ENCODE assay signal across 18 mouse cellular contexts in the genomic region with DNA sequence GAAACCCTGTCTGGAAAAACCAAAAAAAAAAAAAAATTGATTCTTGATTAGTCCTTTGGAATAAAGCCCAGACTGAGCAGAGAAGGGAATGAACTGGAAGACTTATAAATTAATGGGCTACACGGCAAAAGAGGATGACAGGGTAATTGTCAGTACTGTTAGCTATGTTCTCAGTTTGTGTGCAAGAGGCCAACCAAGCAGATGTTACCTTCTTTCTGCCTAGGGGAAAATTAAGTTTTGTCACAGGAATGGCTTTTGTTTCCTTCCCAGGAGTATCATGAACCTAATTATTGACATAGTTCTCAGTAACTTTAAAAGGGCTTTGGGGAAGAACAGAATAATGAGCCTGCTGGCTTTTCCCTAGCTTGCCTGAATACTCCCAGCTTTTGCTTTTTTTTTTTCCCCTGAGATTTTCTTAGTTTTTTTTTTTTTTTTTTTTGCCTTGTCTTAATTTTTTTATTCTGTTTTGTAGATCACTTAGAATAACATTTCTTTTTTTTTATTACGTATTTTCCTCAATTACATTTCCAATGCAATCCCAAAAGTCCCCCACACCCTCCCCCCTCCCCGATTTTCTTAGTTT.
"Had no signal": no experiment of that assay in that cellular context is flagged by ENCODE, and none has a peak within 500 bp of the region (broad histone marks: within the 10 kb centered on the region; RNA-seq: fewer than 3 reads in every experiment).

No protein-coding gene starts in this region.

- H3K27me3 ChIP-seq: limb, embryonic 15.5 days; midbrain, embryonic 15.5 days; neural tube, embryonic 13.5 days; stomach, embryonic 15.5 days had no signal

- H3K4me2 ChIP-seq: limb, embryonic 15.5 days; midbrain, embryonic 15.5 days; neural tube, embryonic 13.5 days; stomach, embryonic 15.5 days had no signal

- H3K4me3 ChIP-seq: layer of hippocampus, adult 2 months; limb, embryonic 15.5 days; midbrain, embryonic 10.5 days; midbrain, embryonic 15.5 days; neural tube, embryonic 13.5 days; stomach, embryonic 15.5 days had no signal

- ATAC-seq: lung, postnatal 0 days; midbrain, embryonic 15.5 days had no signal

- H3K9ac ChIP-seq: limb, embryonic 15.5 days; liver, embryonic 14.5 days; midbrain, embryonic 15.5 days; neural tube, embryonic 13.5 days; stomach, embryonic 15.5 days had no signal

- H3K9me3 ChIP-seq: limb, embryonic 15.5 days; midbrain, embryonic 10.5 days; midbrain, embryonic 15.5 days; neural tube, embryonic 13.5 days; stomach, embryonic 15.5 days had no signal

- DNase-seq: kidney, adult 9 months; kidney, postnatal 10 days; kidney, postnatal 4 days; left cerebral cortex, postnatal 4 days; lung, postnatal 4 days; retina, postnatal 1 day; right cerebral cortex, postnatal 4 days; spleen, adult 18-20 months; thymus, adult 2 months; thymus, postnatal 25 days had no signal

- H3K36me3 ChIP-seq: limb, embryonic 15.5 days; midbrain, embryonic 15.5 days; neural tube, embryonic 13.5 days; stomach, embryonic 15.5 days had no signal

- H3K27ac ChIP-seq: layer of hippocampus, adult 2 months; limb, embryonic 15.5 days; liver, embryonic 14.5 days; midbrain, embryonic 10.5 days; midbrain, embryonic 15.5 days; neural tube, embryonic 13.5 days; stomach, embryonic 15.5 days had no signal
